Mouse (Mus musculus): ENCODE results near the gene Gpr132.

- peak; percentile 36; the same call in 1 of the 2 replicates for TF ChIP-seq CTCF (IDR thresholded peaks at IDR 0.05; ENCODE audit: borderline replicate concordance, control insufficient read depth, extremely low read depth, insufficient read depth, low read length, poor library complexity)
- TF ChIP-seq POLR2A (IDR thresholded peaks at IDR 0.05; ENCODE audit: control insufficient read depth, extremely low read depth, insufficient read depth, low read length, poor library complexity): peak; percentile 88
These were observed 38.7 kb downstream of the Gpr132 start, which contains the start of gene Cdca4 for GRCm38 (mm10) chr12:112829244-112829864.

Data from thymus, adult 2 months (tissue).